Mouse (Mus musculus) thymus, adult 2 months (tissue): ENCODE data around the gene Mrpl10.

Source experiments
- CTCF ChIP-seq: fragments of 200-500 bp; IDR thresholded peaks from 2 replicates; pipeline ENCODE4 v1.5.1; 2012; ENCODE audit warnings: mild to moderate bottlenecking, control low read depth, low read length, moderate library complexity, borderline replicate concordance; ENCODE audit not compliant: control insufficient read depth, poor library complexity, insufficient read depth; ENCODE audit errors: extremely low read depth
- POLR2A ChIP-seq: fragments of 200-500 bp; IDR thresholded peaks from 2 replicates; pipeline ENCODE4 v1.6.1; 2012; ENCODE audit warnings: mild to moderate bottlenecking, low read length, control low read depth, moderate library complexity; ENCODE audit not compliant: control insufficient read depth, poor library complexity, insufficient read depth; ENCODE audit errors: extremely low read depth

- no peak for TF ChIP-seq CTCF
- TF ChIP-seq POLR2A: no peak
Observed at GRCm38 (mm10) chr11:96997380-96997956, 43.9 kb upstream of the Mrpl10 start.
